Mouse (Mus musculus) liver, adult 2 months (tissue): ENCODE measurements around the gene Awat1.

Experiments used
- CTCF ChIP-seq: fragments of 200-500 bp; IDR thresholded peaks from 2 replicates; pipeline ENCODE4 v1.5.1; 2011; ENCODE audit warnings: low read depth, low read length, control low read depth
- POLR2A ChIP-seq: fragments of 200-500 bp; IDR thresholded peaks from 2 replicates; pipeline ENCODE4 v1.6.1; 2011; ENCODE audit warnings: low read length, control low read depth; ENCODE audit not compliant: insufficient read depth; ENCODE audit errors: extremely low read depth

DNA sequence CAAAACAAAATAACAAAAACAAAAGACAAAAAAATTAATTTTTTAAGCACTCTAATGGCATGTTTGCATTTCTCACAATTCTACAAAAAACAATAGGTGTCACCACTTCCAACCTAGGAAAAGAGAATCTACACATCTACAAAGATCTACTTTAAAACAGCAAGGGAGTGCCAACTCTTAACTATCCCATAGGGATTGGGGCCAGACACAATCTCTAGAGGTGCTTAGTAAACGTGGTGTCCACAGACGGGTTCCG, 53.4 kb downstream of the Awat1 start, which contains the start of gene Kif4:
- TF ChIP-seq CTCF: no peak
- no peak for TF ChIP-seq POLR2A
